Mouse (Mus musculus) cerebellum, adult 9-11 months (tissue): ENCODE measurements around the gene Exoc6.
"Not testable (repeated sequence)": the region's sequence is repeated elsewhere in the genome, so short reads cannot be mapped to it uniquely, and the experiment has no call there.

ENCODE experiments used
- DNase-seq: peaks from one replicate; pipeline ENCODE4 v3.0.0; 2022

Exoc6 gene

DNA sequence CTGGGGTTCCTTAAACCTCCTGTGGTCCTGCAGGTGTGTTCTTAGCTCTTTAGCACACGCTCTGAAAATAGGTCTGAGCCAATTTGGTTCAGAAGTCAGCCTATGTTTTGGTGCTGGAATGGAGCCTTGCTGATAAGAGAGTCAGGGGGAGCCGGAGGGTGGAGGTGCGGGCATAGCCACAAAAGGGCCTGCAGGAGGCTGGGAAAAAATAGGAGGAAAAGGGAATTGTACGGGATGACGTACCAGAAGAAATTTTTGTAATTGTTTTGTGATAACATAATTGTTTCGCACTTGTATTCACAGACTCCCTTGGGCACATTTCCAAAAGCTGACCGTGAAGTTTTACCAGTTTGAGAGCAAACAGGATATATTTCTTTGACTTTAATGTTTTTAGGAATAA lies 10.0 kb upstream of the Exoc6 start:
- DNase-seq = no peak

- no peak for DNase-seq
Observed at GRCm38 (mm10) chr19:37543537-37544326, 6.5 kb upstream of the Exoc6 start.

DNA sequence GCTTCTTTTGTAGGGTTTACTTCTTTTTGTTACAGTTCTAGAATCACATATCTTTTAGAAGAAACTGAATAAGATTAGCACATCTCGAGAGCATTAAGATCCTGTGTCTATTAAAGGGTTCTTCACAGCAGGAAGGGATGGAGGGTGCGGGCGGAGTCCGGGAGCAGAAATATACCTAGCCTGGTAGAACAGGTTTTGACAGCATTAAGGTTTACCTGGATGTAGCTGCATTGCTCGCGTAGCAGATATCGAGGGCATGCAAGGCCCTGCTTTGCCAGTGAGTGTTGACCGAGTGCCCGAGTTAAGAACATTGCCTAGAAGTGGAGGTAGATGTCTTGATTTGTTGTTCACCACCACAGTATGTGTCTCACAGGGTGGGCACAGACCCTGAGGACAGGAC lies 5.7 kb upstream of the Exoc6 start:
- no peak for DNase-seq

DNA sequence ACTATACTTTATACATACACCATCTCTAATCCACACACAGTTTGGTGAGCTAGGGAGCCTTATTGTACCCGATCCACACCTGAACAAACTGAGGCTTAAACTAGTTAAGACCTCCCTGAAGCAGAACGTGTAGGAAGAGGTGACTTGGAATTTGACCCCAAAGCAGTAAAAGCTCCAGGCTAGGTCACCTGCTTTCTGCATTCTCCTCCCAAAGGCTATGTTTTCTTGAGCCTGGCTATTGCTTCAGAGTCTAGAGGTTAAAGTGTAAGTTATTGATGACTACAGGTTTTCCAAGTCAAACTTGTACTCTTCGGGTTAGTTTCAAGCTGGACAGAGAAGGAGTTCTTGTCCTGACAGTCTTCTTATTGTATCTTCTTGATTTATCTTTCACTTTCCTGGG lies 5.0 kb upstream of the Exoc6 start:
- no peak for DNase-seq

- DNase-seq = no peak
Observed at GRCm38 (mm10) chr19:37545725-37546124, 4.5 kb upstream of the Exoc6 start.

- no peak for DNase-seq
Observed at GRCm38 (mm10) chr19:37546776-37547175, 3.4 kb upstream of the Exoc6 start.

DNA sequence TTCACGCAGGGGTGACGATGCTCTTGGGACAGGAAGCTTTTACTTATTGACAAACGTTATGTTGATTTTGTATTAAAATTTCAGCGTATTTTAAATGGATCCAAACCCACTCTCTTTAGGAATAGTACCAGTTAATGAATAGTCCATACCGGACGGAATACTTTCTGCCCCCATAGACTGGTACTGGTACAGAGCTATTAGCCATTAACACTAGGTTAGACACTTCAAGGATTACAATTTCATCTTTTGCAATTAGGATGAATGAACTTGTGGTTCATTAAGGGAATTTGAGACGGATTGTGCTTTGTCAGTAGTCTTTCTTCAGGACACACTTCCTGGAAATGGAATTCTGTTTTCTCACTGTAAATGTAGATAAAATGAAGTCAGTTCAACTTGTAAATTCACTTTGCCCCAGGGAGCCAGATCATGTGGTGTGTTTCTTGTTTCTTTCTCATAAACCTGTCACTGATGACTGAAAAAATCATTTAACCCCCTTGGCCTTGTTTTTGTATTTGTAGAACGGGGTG lies 885 bp downstream of the Exoc6 start:
- no peak for DNase-seq

DNA sequence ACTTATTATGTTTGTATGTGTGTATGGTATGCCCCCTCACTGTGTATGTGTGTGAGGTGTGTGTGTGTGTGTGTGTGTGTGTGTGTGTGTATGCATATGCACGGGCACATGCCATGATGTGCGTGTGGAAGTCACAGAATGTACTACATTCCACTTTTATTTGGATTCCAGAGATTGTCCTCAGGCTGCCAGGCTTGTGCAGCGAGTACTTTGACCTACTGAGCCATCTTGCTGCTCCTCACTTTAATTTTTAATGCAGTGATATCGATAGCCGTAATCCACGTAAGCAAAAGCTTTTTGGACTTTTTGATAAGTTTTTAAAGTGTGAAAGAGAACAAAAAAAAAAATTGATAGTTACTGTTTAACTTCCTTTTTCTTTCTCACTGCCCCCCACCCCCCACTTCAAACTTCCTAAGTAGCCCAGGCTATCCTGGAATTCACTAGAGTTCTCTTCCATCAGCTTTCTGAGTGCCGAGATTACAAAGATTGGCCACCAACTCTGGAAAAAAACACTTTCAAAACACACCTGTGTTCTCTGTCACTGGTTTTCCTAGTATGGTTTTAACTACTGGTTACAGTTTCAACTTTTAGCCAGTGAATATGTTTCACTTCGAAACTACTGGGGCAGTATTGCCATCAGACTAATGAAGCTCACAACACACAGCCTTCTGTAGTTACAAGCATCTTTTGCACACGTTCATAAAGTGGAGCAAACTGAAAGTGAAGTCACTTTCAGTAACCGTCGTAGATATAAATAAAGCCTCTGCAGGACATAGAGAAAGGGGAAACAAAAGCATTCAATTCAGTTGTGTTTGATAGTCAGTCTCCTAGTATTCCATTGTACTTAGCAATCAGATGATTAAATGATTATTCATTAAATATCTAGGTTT lies 3.4 kb downstream of the Exoc6 start:
- DNase-seq = no peak

- not testable (repeated sequence) for DNase-seq
Observed at GRCm38 (mm10) chr19:37554266-37554650, 4.0 kb downstream of the Exoc6 start.

DNA sequence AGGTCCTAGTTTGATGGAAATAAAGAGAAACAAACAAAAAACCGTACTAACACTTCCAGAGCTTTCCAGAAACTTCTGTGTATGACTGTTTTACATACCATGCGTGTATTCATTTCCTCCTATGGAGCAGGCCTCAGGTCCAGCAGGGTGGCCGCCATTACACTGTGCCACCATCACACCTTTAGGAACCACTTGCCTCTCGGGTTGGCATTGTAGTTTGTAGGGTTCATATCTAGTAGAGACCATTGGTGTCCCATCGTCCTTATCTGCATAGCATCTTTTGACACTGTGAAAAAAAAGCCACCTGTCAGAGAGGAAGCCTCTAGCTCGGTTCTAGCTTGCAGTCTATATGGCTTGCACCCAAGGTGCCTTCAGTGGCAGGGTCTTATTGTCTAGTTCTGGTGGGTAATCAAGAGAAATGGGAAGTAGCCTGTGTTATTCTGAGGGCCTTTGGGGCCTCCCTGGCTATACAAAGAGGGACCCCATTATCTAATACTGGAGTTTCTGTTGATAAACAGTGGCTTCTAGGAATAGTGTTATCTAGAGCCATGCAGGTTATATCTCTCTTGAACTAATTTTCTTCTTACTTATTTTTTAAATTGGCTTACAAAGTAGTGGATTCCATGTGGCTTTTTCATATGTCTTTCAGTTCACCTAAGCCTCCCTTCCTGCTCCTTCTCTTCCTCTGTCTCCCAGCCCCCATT lies 5.8 kb downstream of the Exoc6 start:
- DNase-seq = no peak

DNA sequence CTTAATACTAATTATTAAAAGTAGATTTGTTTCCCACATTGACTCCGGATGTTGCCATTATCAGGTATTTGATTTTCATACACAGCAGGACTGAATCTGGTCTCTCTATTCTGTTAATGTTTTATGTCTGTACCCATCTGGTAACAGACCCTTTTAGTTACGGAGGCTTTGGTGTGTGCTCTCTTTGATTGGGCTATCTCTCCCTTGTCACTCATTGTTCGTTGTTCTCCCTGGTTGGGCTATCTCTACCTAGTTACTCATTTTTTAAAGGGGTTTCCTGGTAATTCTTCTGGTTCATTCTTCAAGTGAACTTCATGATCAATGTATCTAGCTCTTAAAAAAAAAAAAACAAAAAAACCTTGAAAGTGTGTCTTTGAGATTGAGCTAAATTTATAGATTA lies 7.7 kb downstream of the Exoc6 start:
- no peak for DNase-seq

DNA sequence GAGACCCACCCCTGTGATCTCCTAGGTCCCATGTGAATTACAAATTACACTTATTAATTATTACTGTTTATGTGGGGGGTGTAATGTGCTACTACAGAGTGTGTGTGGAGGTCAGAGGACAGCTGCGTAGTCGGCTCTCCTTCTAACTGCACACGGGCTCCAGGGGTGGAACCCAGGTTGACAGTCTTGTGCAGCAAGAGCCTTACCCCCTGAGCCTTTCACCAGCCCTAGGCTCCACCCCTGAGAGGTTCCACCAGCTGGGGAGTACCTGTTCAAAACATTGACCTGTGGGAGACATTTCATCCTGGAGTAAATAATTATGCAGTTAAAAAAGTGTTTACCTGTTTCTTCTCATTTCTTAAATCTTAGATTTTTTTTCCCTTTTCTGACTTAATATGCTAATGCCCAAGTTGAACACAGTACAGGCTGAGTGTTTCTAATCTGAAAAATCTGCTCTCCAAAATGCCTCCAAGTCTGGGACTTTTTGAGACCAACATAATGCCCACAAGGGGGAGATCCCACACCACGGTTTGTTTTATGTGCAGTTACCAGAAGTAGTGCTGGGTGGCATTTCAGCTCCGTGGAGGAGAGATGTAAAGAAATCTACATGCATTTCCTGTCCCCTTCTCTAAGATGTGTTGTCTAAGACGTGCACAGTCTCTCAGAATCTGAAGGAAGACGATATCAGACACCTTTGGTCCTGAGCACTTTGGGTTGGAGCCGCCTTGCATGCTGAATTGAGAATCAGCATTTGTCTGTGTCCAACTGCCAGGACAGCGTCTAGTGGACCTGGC lies 9.3 kb downstream of the Exoc6 start:
- DNase-seq = no peak

GRCm38 (mm10) chr19:37560080-37560427 lies 9.8 kb downstream of the Exoc6 start:
- DNase-seq = no peak

- DNase-seq = no peak
Observed at GRCm38 (mm10) chr19:37561106-37561892, 11.1 kb downstream of the Exoc6 start.

- DNase-seq = peak; percentile 21
Observed at GRCm38 (mm10) chr19:37563763-37564162, 13.5 kb downstream of the Exoc6 start.

GRCm38 (mm10) chr19:37565806-37566205 lies 15.6 kb downstream of the Exoc6 start:
- DNase-seq = no peak

DNA sequence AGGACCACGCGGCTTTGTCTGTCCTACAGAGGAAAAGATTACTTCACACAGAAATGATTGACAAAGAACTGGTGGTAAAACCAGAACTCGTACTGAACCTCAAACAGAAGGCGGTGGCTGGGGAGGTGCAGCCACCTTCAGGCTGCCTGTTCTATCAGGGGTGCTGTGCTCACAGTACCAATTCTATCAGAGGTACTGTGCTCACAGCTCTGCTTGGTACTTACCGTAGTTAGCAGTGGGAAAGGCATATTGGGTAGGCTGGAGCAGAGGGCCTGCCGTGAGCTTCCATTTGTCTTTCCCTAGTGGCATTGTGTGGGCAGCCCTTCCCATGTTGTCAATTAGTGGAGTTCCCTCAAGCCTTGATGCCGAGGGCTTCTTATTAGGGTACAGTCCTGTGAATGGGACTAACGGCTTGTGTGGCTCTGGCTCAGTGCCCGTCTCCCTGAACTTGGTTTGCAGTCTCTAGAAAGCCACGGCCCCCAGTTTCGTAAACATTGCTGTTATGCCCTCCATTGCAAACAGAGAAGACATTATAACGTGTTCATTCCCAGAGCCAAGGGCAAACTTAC lies 19.1 kb downstream of the Exoc6 start:
- no peak for DNase-seq

- no peak for DNase-seq
Observed at GRCm38 (mm10) chr19:37570966-37571718, 20.9 kb downstream of the Exoc6 start.

DNA sequence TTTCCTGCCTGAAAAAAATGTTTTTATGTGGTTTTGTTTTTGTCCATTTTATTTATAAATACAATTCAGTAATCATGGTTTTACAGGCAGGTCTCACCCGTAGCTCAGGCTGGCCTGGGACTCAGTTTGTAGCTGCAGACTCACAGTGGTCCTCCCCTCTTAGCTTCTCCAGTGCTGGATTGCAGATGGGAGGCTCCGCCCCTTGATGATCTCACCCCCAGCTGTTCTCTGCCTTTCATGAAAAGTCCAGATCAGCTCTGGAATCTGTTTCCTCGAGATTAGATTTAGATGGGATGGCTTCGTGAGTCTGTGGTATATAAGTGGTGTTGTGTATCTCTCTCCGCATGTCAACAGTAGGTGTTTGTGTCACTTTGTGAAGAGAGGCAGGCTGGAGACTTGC lies 24.6 kb downstream of the Exoc6 start:
- DNase-seq = no peak

DNA sequence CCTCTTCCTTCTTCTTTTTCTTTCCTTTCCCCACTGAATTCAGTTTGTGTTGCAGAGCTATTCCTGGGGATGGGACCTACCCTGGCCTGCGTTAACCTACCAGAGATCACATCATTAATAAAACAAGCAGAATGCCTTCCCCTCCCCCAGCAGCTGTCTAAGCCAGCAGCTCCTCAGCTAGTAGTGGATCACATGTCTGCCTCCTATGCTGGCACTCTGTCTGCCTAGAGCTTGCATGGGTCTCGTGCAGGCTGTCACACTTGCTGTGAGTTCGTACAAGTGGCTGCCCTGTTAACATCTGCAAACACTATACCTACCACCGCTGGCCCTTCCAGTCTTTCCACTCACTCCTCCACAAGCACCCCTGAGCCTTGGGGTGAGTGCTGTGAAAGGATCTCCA lies 29.4 kb downstream of the Exoc6 start:
- no peak for DNase-seq

DNA sequence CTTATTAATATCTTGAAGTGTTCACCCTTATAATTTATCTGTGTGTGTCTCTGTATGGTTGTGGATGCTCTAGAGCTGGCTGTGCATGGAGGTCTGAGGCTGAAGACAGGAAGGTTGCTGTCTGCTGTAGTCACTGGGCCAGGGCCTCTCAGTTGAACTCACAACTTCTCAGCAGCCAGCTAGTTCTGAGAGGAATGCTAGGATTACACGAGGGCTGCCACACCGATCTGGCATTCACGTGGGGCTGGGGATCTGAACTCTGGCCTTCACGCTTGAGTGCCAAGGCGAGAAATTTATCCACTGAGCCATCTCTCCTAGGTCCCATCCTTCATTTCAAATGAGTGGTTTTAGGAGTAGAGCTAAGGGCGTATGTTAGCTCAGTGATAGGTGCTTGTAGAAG lies 30.2 kb downstream of the Exoc6 start:
- DNase-seq = no peak
